Mouse (Mus musculus): ENCODE results near the gene Gp5.

DNA sequence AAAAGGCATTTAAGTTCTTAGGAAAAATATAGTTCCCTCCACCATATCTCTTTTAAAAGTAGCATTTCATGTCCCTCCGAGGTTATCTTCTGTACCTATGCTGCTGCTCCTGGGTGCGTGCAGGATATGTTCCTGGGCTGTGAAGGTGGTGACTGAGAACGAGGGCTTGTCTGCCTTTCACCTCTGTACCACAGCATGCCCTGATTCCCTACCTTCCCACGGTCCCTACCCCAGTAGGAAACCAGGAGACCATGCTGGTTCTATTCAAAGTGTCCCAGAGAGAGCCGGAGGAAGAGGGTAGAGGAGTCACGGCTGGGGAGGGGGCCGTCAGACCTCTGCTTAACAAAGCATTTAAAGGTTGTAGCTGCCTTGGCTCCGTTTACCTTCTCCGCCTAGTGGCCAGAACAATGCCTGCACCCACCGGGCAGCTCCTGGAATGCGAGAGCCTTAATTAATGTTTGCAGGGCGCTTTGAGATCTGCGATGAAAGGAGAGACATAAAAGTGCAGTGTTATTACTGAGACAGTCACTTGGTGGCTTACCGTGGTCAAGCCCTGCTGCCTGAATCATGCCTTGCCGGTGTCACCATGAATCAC is 26.7 kb downstream of the Gp5 start:
- no peak for TF ChIP-seq POLR2A (IDR thresholded peaks at IDR 0.05; ENCODE audit: insufficient read length, low read depth)
- TF ChIP-seq POLR2AphosphoS2 (IDR thresholded peaks at IDR 0.05; ENCODE audit: insufficient read length, low read depth): no peak
- no peak for TF ChIP-seq REST (IDR thresholded peaks at IDR 0.05; ENCODE audit: insufficient read depth, insufficient read length)
- no peak for TF ChIP-seq MYOD1 (IDR thresholded peaks at IDR 0.05; ENCODE audit: control insufficient read depth in 1 of 3, insufficient read length in 2 of 3, low read depth in 2 of 3)
- TF ChIP-seq E2F4 (IDR thresholded peaks at IDR 0.05; ENCODE audit: insufficient read depth): no peak
- no peak for TF ChIP-seq CEBPB (IDR thresholded peaks at IDR 0.05; ENCODE audit: insufficient read depth, poor library complexity, severe bottlenecking)
- no peak for TF ChIP-seq TCF12 (IDR thresholded peaks at IDR 0.05; ENCODE audit: insufficient read depth, poor library complexity, severe bottlenecking)
- TF ChIP-seq USF1 (IDR thresholded peaks at IDR 0.05; ENCODE audit: low read depth): no peak
- TF ChIP-seq MAX (IDR thresholded peaks at IDR 0.05; ENCODE audit: low read depth): no peak
- no peak for TF ChIP-seq SRF (IDR thresholded peaks at IDR 0.05; ENCODE audit: control insufficient read depth, insufficient read length, low read depth)
- TF ChIP-seq MYOG (IDR thresholded peaks at IDR 0.05; ENCODE audit: control insufficient read depth in 1 of 3, insufficient read depth in 1 of 3, insufficient read length in 2 of 3, low read depth in 2 of 3): no peak
- no peak for TF ChIP-seq TCF3 (IDR thresholded peaks at IDR 0.05; ENCODE audit: insufficient read length, low read depth)
